Mouse (Mus musculus) left cerebral cortex, postnatal 36 days (tissue): Measurements from ENCODE around the gene Pdcd5. TPM values are rescaled to one million over a fixed set of nuclear protein-coding genes. Genes with fewer than 3 reads are reported as not detected.

ENCODE experiments used
- DNase-seq, 2 experiments: peaks; one replicate each; pipeline ENCODE4 v3.0.0; 2021 to 2022; ENCODE audit warnings: low spot score in 2 of 2, mixed read lengths in 1 of 2
- intact Hi-C: fragments of 180-260 bp; cut with DNase I; formaldehyde crosslinking; loops from one replicate; pipeline ENCODE4 v1.15.1; 2025
- total RNA-seq, 2 experiments: library from RNA; stranded (reverse); gene quantifications; 2 replicates each; pipeline ENCODE4 v1.2.3; 2021

The Pdcd5 gene
- total RNA-seq: 10 to 100 TPM; 69.4 to 71.6 TPM

GRCm38 (mm10) chr7:35647101-35647698, at the start of gene Pdcd5:
Gene Pdcd5 (minus strand): TSS chr7:35647521.
- peak; percentile 98 for DNase-seq
- intact Hi-C loops: loop anchor here (5.0 kb wide), 1 partner anchor 155 kb away; the partner anchor contains the start of gene Zfp507

- intact Hi-C loops: no loop called here
- DNase-seq: no peak
Observed at GRCm38 (mm10) chr7:35692641-35693040, 45.3 kb upstream of the Pdcd5 start.

DNA sequence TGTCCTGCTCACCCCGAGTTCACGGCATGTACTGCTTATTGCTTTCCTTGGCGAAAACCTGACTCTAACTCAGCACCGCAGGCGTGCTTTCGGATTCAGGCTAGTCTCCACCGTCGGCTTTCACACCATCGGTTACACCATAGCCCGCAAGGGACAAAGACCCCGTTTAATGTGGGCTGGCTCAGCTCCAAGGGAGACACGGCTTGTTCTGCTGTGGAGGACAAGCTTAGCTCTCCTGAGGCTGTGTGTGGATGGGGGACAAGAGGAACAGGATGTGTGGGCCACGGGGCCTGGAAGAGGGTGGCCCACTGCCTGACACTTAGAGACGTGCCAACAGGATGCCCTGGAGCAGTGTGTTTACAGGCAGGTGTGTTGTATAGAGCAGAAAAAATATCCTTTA, 44.8 kb upstream of the Pdcd5 start:
- DNase-seq: no peak
- intact Hi-C loops: no loop called here

- no peak for DNase-seq
- intact Hi-C loops: loop anchor here (5.0 to 10.0 kb wide), 2 partner anchors 63 to 1206 kb away; partner anchors contain the start of gene Dpy19l3
Observed at GRCm38 (mm10) chr7:35688781-35689349, 41.5 kb upstream of the Pdcd5 start.

DNA sequence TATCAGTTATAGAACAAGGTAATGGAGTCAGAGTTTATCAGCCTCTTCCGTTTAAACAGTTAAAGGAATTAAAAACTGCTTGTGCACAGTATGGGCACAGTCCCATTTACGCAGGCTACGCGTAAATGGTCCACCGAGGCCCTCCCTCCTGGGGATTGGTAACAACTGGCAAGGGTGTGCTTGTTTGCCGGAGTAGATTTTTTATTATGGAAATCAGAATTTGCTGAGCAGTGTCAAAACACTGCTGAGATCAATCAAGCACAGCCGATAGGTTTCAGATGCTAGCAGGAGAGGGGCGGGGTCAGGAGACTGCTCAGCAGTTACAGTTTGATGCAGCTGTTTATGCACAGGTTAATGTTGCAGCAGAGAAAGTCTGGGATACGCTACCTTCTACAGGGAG, 41.0 kb upstream of the Pdcd5 start:
- DNase-seq: no peak
- intact Hi-C loops: loop anchor here (5.0 to 10.0 kb wide), 2 partner anchors 64 to 1207 kb away; partner anchors contain the start of gene Dpy19l3

GRCm38 (mm10) chr7:35687229-35687628, 39.9 kb upstream of the Pdcd5 start:
- DNase-seq: no peak
- intact Hi-C loops: loop anchor here (5.0 to 10.0 kb wide), 2 partner anchors 65 to 1208 kb away; partner anchors contain the start of gene Dpy19l3

- peak; percentile 38 to 47 for DNase-seq
- intact Hi-C loops: loop anchor here (5.0 to 10.0 kb wide), 2 partner anchors 66 to 1208 kb away; partner anchors contain the start of gene Dpy19l3
Observed at GRCm38 (mm10) chr7:35686756-35687155, 39.4 kb upstream of the Pdcd5 start.

GRCm38 (mm10) chr7:35686216-35686615, 38.9 kb upstream of the Pdcd5 start:
- intact Hi-C loops: loop anchor here (5.0 to 10.0 kb wide), 2 partner anchors 66 to 1209 kb away; partner anchors contain the start of gene Dpy19l3
- DNase-seq: no peak

DNA sequence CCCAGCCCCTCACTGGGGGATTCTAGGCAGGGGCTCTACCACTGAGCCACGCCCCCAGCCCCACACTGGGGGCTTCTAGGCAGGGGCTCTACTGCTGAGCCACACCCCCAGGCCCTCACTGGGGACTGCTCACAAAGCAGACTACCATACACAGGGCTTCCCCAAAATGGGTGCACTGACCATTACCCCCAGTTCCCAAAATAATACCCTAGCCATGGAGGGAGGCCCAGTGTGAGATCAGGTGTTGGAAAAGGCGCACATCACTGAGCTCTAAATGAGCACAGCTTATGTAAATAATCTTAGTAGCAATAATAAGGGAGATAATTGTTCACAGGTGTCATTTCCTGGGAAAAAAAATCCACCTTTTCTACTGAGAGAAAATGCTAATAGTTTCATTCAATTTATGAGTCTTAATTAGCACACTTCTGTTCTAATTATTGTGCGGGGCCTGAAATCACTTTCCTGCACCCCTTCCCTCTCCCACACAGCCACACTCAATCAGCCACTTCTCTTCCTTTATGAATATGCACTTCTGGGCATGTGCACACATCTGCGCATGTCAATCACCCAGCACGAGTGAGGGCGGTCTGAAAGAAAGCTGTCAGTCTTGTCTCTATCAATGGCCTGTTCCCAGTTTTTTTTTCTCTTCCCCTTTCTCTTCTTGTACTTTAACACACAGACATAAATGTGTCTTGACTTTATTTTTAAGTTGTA, 36.2 kb upstream of the Pdcd5 start:
- intact Hi-C loops: loop anchor here (10.0 kb wide), 1 partner anchor 1211 kb away; no protein-coding TSS in a partner anchor
- DNase-seq: no peak

GRCm38 (mm10) chr7:35681559-35681958, 34.2 kb upstream of the Pdcd5 start:
- intact Hi-C loops: loop anchor here (10.0 kb wide), 1 partner anchor 1213 kb away; no protein-coding TSS in a partner anchor
- DNase-seq: no peak

DNA sequence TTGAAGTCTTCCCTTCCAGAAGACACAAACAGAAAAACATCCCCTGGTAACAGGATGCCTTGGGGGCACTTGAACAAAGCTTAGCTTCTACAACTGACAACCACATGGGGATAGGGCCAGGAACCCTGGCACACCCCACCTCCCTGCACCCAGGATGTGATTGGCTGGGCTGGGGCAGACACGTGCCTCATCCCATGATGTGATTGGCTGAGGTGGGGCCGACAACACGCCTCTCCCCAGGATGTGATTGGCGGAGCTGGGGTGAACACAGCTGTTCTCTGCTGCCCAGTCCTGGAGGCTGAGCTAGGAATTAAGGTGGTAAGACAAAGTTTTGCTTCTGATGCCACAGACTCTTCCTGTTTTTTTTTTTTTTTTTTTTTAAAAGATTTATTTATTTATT, 31.7 kb upstream of the Pdcd5 start:
- no peak for DNase-seq
- intact Hi-C loops: no loop called here

- intact Hi-C loops: no loop called here
- DNase-seq: no peak
Observed at GRCm38 (mm10) chr7:35668066-35669041, 21.0 kb upstream of the Pdcd5 start.

GRCm38 (mm10) chr7:35663790-35664376, 16.6 kb upstream of the Pdcd5 start:
- no peak for DNase-seq
- intact Hi-C loops: no loop called here

DNA sequence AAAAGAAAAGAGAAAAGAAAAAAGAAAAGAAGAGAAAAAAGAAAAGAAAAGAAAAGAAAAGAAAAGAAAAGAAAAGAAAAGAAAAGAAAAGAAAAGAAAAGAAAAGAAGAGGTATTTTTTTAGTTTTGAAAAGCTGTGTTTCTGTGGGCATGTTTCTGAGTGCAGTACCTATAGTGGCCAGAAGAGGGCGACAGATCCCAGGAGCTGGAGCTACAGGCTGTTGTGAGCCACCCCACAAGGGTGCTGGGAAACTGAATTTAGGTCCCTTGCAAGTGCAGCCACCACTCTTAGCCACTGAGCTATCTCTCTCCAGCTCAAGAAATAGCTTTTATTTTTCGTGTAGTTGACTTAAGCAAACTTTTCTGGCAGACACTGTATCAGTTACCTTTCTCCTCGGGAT, 11.9 kb upstream of the Pdcd5 start:
- intact Hi-C loops: no loop called here
- no peak for DNase-seq

- DNase-seq: no peak
- intact Hi-C loops: no loop called here
Observed at GRCm38 (mm10) chr7:35657829-35658228, 10.5 kb upstream of the Pdcd5 start.

GRCm38 (mm10) chr7:35651583-35652270, 4.4 kb upstream of the Pdcd5 start:
- intact Hi-C loops: loop anchor here (5.0 kb wide), 1 partner anchor 1706 kb away; no protein-coding TSS in a partner anchor
- DNase-seq: no peak

GRCm38 (mm10) chr7:35650716-35651410, 3.5 kb upstream of the Pdcd5 start:
- intact Hi-C loops: loop anchor here (5.0 kb wide), 1 partner anchor 1706 kb away; no protein-coding TSS in a partner anchor
- DNase-seq: peak; percentile 29 to 39
